Mouse (Mus musculus) c-Kit-negative CD71-positive TER-119-positive erythroid progenitor cells, embryonic 14.5 days (primary cell): Measurements from ENCODE around the gene Olfr291.

ENCODE experiments used
- DNase-seq: peaks from one replicate; pipeline ENCODE4 v3.0.0-alpha.2; 2013; ENCODE audit warnings: low read depth, low spot score

The Olfr291 gene

DNA sequence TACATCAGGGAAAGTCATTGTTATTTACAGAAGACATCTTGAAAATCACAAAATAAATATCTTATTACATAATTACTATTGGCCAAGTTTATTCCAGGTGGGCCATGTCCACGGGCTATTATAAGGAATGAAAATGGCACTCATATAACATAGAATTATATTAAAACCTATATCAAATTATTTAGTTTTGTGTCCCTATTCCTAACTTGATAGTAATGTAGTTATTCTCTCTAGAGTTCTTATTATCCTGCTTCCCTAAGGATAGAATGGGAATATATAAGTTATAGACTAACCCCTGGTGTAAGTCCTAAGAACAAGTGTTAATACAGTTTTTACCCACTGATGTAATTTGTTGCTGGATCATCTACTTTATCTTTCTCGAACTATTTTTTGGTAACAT lies at the start of gene Olfr291:
TSS of gene Olfr291 (plus strand) at position 301 of the 400 bp plus-strand sequence.
- DNase-seq: no peak

- DNase-seq: no peak
Observed at GRCm38 (mm10) chr7:84805224-84805623, 48.1 kb upstream of the Olfr291 start.

GRCm38 (mm10) chr7:84806159-84806558 lies 47.2 kb upstream of the Olfr291 start:
- no peak for DNase-seq

- DNase-seq: no peak
Observed at GRCm38 (mm10) chr7:84884530-84884929, 31.2 kb downstream of the Olfr291 start.
